In genomic region chr8:90876722-90877429, GRCm38 (mm10) we compare ENCODE assay signal across 8 mouse cellular contexts. TPM values are rescaled to one million over a fixed set of nuclear protein-coding genes. Genes with fewer than 3 reads are reported as not detected.
DNase-seq lines count a peak whose midpoint lies in the region; ATAC-seq and TF ChIP-seq lines count a peak whose summit lies in the region.

No protein-coding gene starts in this region.

- H3K4me1 ChIP-seq in limb, embryonic 10.5 days = peaks cover 34% of the 10 kb centered on the region
- peaks cover 23% of the 10 kb centered on the region for H3K4me1 ChIP-seq in midbrain, embryonic 11.5 days (ENCODE audit: control insufficient read depth, insufficient read depth, low read length)
- H3K4me1 ChIP-seq in small intestine, adult 2 months (ENCODE audit: control insufficient read depth, insufficient read depth, insufficient read length, low read length) = peaks cover 25% of the 10 kb centered on the region

- no peaks in the 10 kb centered on the region; the same call in 1 of the 2 replicates for H3K36me3 ChIP-seq in limb, embryonic 10.5 days
- H3K36me3 ChIP-seq in midbrain, embryonic 11.5 days (ENCODE audit: control insufficient read depth, insufficient read depth, low read length) = no peaks in the 10 kb centered on the region
- H3K36me3 ChIP-seq in small intestine, adult 2 months (ENCODE audit: control insufficient read depth, insufficient read depth, low read length) = no peaks in the 10 kb centered on the region

- no peak; the same call in 1 of the 2 replicates for TF ChIP-seq CTCF in small intestine, adult 2 months (IDR thresholded peaks at IDR 0.05; ENCODE audit: extremely low read depth, insufficient read length, insufficient replicate concordance, low read depth, low read length)

- peak overlapping the region; percentile 58 for H3K4me3 ChIP-seq in limb, embryonic 10.5 days
- peak overlapping the region; percentile 34 for H3K4me3 ChIP-seq in midbrain, embryonic 11.5 days (ENCODE audit: low read depth, low read length)
- peak overlapping the region; percentile 63 for H3K4me3 ChIP-seq in small intestine, adult 2 months (ENCODE audit: low read depth, low read length)

- peak; percentile 73 to 77 for DNase-seq in adrenal gland, adult 18-20 months (ENCODE audit: low spot score in 2 of 2)
- DNase-seq in embryo, embryonic 9.5 days (ENCODE audit: extremely low spot score) = peak; percentile 61
- DNase-seq in heart, adult 11 months = peak; percentile 99
- peak; percentile 94 for DNase-seq in kidney, adult 11 months
- DNase-seq in limb, embryonic 10.5 days (ENCODE audit: low spot score) = peak; percentile 64
- DNase-seq in midbrain, embryonic 11.5 days (ENCODE audit: low spot score, missing footprints) = peak; percentile 94

- no peaks in the 10 kb centered on the region for H3K27me3 ChIP-seq in limb, embryonic 10.5 days (ENCODE audit: low read depth, poor library complexity, severe bottlenecking)
- no peaks in the 10 kb centered on the region for H3K27me3 ChIP-seq in midbrain, embryonic 11.5 days (ENCODE audit: control insufficient read depth, insufficient read depth, low read length)
- H3K27me3 ChIP-seq in small intestine, adult 2 months (ENCODE audit: control insufficient read depth, insufficient read depth, low read length) = no peaks in the 10 kb centered on the region

- peak; percentile 55 for ATAC-seq in midbrain, embryonic 11.5 days (ENCODE audit: low FRiP score)
- no peak for ATAC-seq in erythroid progenitor cell, adult 5-6 weeks (replicated peaks; ENCODE audit: low FRiP score, poor library complexity, severe bottlenecking)

- peak overlapping the region; percentile 63 for H3K4me2 ChIP-seq in midbrain, embryonic 11.5 days

- TF ChIP-seq POLR2A in small intestine, adult 2 months (IDR thresholded peaks at IDR 0.05; ENCODE audit: low read depth, low read length) = no peak

- H3K9ac ChIP-seq in midbrain, embryonic 11.5 days (ENCODE audit: low read length) = peak overlapping the region; percentile 70

- WGBS in limb, embryonic 10.5 days = under 1% methylated on average over 24 of the region's 24 CpGs
- under 1% methylated on average over 24 of the region's 24 CpGs for WGBS in midbrain, embryonic 11.5 days
- 1% methylated on average over 24 of the region's 24 CpGs for WGBS in small intestine, adult 2 months

- H3K9me3 ChIP-seq in limb, embryonic 10.5 days (replicated peaks) = no peaks in the 10 kb centered on the region
- no peaks in the 10 kb centered on the region for H3K9me3 ChIP-seq in midbrain, embryonic 11.5 days (ENCODE audit: control insufficient read depth, low read length)

- peak overlapping the region; percentile 83 for H3K27ac ChIP-seq in limb, embryonic 10.5 days
- H3K27ac ChIP-seq in midbrain, embryonic 11.5 days (ENCODE audit: low read depth, low read length) = peak overlapping the region; percentile 60
- peak overlapping the region; percentile 78 for H3K27ac ChIP-seq in small intestine, adult 2 months (ENCODE audit: insufficient read depth, low read depth, low read length)

RNA-seq across cellular contexts. Expression of gene Chd9, which starts 48.7 kb away (rescaled TPM):
- 10 to 100 TPM; 66.8 to 77.4 TPM for total RNA-seq in adrenal gland, adult 18-20 months (2021)
- 35.8 and 45.5 TPM in 2 replicates for polyA plus RNA-seq in limb, embryonic 10.5 days (2016; fragmentation: Nextera tagmentation; extraction: Ambion mirVana)
- polyA plus RNA-seq in midbrain, embryonic 11.5 days (2014; fragmentation: Nextera tagmentation; extraction: Ambion mirVana) = 35.8 and 38.1 TPM in 2 replicates
- polyA plus RNA-seq in small intestine, adult 2 months (2012; rRNA removed) = 200 and 339 TPM in 2 replicates
- 27.2 and 35.3 TPM in 2 replicates for total RNA-seq in erythroid progenitor cell, adult 5-6 weeks (2015; ENCODE audit: low replicate concordance)
- 23.0 and 23.6 TPM in 2 replicates for total RNA-seq in erythroid progenitor cell, adult 5-6 weeks (2017; ENCODE audit: low replicate concordance)

RNA-seq across cellular contexts. Expression of gene Gm19935, which starts 59.7 kb away (rescaled TPM):
- not detected for total RNA-seq in adrenal gland, adult 18-20 months (2021)
- not detected in 2 replicates for polyA plus RNA-seq in limb, embryonic 10.5 days (2016; fragmentation: Nextera tagmentation; extraction: Ambion mirVana)
- not detected in 2 replicates for polyA plus RNA-seq in midbrain, embryonic 11.5 days (2014; fragmentation: Nextera tagmentation; extraction: Ambion mirVana)
- not detected in 2 replicates for polyA plus RNA-seq in small intestine, adult 2 months (2012; rRNA removed)
- total RNA-seq in erythroid progenitor cell, adult 5-6 weeks (2015; ENCODE audit: low replicate concordance) = not detected in 2 replicates
- total RNA-seq in erythroid progenitor cell, adult 5-6 weeks (2017; ENCODE audit: low replicate concordance) = not detected in 2 replicates
